Mouse (Mus musculus) spleen, adult 10 weeks (tissue): ENCODE results near the gene Gdpd4. TPM values are rescaled to one million over a fixed set of nuclear protein-coding genes. Genes with fewer than 3 reads are reported as not detected.

Experiments used
- polyA plus RNA-seq: library from polyadenylated mRNA; stranded (reverse); fragments of 350-450 nt; fragmentation: Illumina TruSeq; extraction: RNeasy Lipid Tissue Mini Kit (QIAGEN cat#74804); gene quantifications from one replicate; pipeline ENCODE4 v1.2.3, GENCODE M21; 2015; ENCODE audit warnings: low replicate concordance; ENCODE audit not compliant: insufficient read depth

The Gdpd4 gene
- not detected for polyA plus RNA-seq

DNA sequence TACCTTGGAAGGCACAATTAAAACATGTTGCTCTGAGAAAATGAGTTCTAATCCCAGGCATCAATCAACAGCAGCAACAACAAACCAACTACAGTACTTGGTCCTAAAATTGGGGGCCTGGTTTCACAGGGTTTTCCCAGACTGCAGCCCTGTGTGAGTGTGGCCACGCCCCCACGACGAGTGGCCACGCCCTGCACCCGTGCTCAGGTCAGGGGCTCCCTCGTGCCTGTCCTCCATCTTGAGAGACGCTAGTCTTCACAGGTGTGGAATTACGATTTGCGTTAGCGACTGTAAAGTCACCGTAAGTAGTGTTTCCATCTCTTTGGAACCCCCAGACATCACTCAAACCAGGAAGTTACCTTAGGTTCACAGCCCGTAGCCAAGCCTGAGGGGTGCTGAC lies at the start of gene Gdpd4:
Gdpd4 (plus strand) TSS at position 214 of the 400 bp plus-strand sequence.

Other genes starting within 250 kb of the Gdpd4 start
- 83.9 TPM for gene Clns1a, start 223.3 kb upstream of the Gdpd4 start, polyA plus RNA-seq
- gene Aqp11, start 181.7 kb upstream of the Gdpd4 start, polyA plus RNA-seq: 0.25 TPM
- 37.2 TPM for gene Pak1, start 131.4 kb upstream of the Gdpd4 start, polyA plus RNA-seq
- gene Myo7a, start 199.6 kb downstream of the Gdpd4 start, polyA plus RNA-seq: 16.0 TPM
- gene Omp, start 225.5 kb downstream of the Gdpd4 start, polyA plus RNA-seq: 0.62 TPM